Comparison of ENCODE assay signal across 7 mouse cellular contexts in the genomic region with DNA sequence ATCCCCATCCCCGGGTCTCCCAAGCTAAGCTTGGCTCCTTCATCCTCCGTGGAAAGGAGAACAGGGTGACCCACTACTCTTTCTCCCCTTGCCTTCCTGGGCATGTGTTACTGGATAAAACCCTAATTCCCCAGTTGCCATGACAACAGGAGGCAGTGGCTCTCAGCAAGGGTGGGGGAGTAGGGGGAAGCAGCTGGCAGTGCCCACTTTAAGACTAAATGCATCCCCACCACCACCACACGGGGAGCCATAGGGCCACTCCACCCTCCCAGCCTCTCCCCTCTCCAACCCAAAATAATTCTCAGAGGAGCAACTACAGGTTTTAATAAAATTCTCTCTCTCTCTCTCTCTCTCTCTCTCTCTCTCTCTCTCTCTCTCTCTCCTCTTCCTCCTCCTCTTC. TPM values are rescaled to one million over a fixed set of nuclear protein-coding genes. Genes with fewer than 3 reads are reported as not detected.
DNase-seq lines count a peak whose midpoint lies in the region; ATAC-seq lines count a peak whose summit lies in the region.

No protein-coding gene starts in this region.

- no peaks in the 10 kb centered on the region for H3K9me3 ChIP-seq in forebrain, embryonic 16.5 days (ENCODE audit: control insufficient read depth, low read length)
- H3K9me3 ChIP-seq in midbrain, embryonic 16.5 days (replicated peaks; ENCODE audit: control insufficient read depth, low read length, poor library complexity, severe bottlenecking): no peaks in the 10 kb centered on the region

- WGBS in forebrain, embryonic 16.5 days: 8% methylated on average over 3 of the region's 3 CpGs
- WGBS in midbrain, embryonic 16.5 days: 3% methylated on average over 3 of the region's 3 CpGs

- H3K9ac ChIP-seq in forebrain, embryonic 16.5 days (replicated peaks; ENCODE audit: low read depth, low read length): peak overlapping the region; percentile 73
- H3K9ac ChIP-seq in midbrain, embryonic 16.5 days (ENCODE audit: low read depth, low read length): peak overlapping the region; percentile 83

- H3K27ac ChIP-seq in forebrain, embryonic 16.5 days (ENCODE audit: low read length): peak overlapping the region; percentile 98
- peak overlapping the region; percentile 99 for H3K27ac ChIP-seq in midbrain, embryonic 16.5 days (ENCODE audit: low read length)

- H3K4me2 ChIP-seq in forebrain, embryonic 16.5 days (ENCODE audit: low read length): peak overlapping the region; percentile 86
- peak overlapping the region; percentile 64 for H3K4me2 ChIP-seq in midbrain, embryonic 16.5 days (ENCODE audit: low read length)

- H3K4me3 ChIP-seq in forebrain, embryonic 16.5 days (replicated peaks; ENCODE audit: low read length): peak overlapping the region; percentile 58
- H3K4me3 ChIP-seq in midbrain, embryonic 16.5 days (ENCODE audit: low read depth, low read length): peak overlapping the region; percentile 61

- no peak for ATAC-seq in forebrain, embryonic 16.5 days
- ATAC-seq in midbrain, embryonic 16.5 days: no peak

- H3K4me1 ChIP-seq in forebrain, embryonic 16.5 days (replicated peaks; ENCODE audit: control insufficient read depth, insufficient read depth, low read length): peaks cover 44% of the 10 kb centered on the region
- H3K4me1 ChIP-seq in midbrain, embryonic 16.5 days (ENCODE audit: control insufficient read depth, insufficient read depth, low read length): peaks cover 37% of the 10 kb centered on the region

- peaks cover 2% of the 10 kb centered on the region; the same call in 1 of the 2 replicates for H3K36me3 ChIP-seq in forebrain, embryonic 16.5 days (ENCODE audit: control insufficient read depth, insufficient read depth)
- no peaks in the 10 kb centered on the region for H3K36me3 ChIP-seq in midbrain, embryonic 16.5 days (ENCODE audit: control insufficient read depth, insufficient read depth, low read length)

- DNase-seq in 416B (ENCODE audit: low read depth): peak; percentile 32
- peak; percentile 43 for DNase-seq in CD4-positive helper T cell, adult 2 months (ENCODE audit: low read depth, low spot score)
- peak; percentile 70 for DNase-seq in left cerebral cortex, adult 11 months (ENCODE audit: low spot score)
- no peak for DNase-seq in yolk sac, embryonic 10.5 days (ENCODE audit: low spot score)
- no peak for DNase-seq in heart, postnatal 4 days

- H3K27me3 ChIP-seq in forebrain, embryonic 16.5 days (replicated peaks; ENCODE audit: control insufficient read depth, insufficient read depth, low read length): no peaks in the 10 kb centered on the region
- H3K27me3 ChIP-seq in midbrain, embryonic 16.5 days (ENCODE audit: control insufficient read depth, insufficient read depth, low read depth, low read length): no peaks in the 10 kb centered on the region

RNA-seq across cellular contexts. Expression of a gene that starts 2.0 kb away (rescaled TPM):
- polyA plus RNA-seq in forebrain, embryonic 16.5 days (2015; fragmentation: Nextera tagmentation; extraction: Ambion mirVana): 21.0 and 24.1 TPM in 2 replicates
- polyA plus RNA-seq in midbrain, embryonic 16.5 days (2015; fragmentation: Nextera tagmentation; extraction: Ambion mirVana): 31.8 and 39.9 TPM in 2 replicates
- 1 to 10 TPM; 6.1 to 7.3 TPM for total RNA-seq in heart, postnatal 4 days (2021)

RNA-seq across cellular contexts. Expression of a gene that starts 14.8 kb away (rescaled TPM):
- polyA plus RNA-seq in forebrain, embryonic 16.5 days (2015; fragmentation: Nextera tagmentation; extraction: Ambion mirVana): not detected in 2 replicates
- not detected in 2 replicates for polyA plus RNA-seq in midbrain, embryonic 16.5 days (2015; fragmentation: Nextera tagmentation; extraction: Ambion mirVana)
- total RNA-seq in heart, postnatal 4 days (2021): not detected

RNA-seq across cellular contexts. Expression of a gene that starts 21.3 kb away (rescaled TPM):
- polyA plus RNA-seq in forebrain, embryonic 16.5 days (2015; fragmentation: Nextera tagmentation; extraction: Ambion mirVana): not detected in 2 replicates
- polyA plus RNA-seq in midbrain, embryonic 16.5 days (2015; fragmentation: Nextera tagmentation; extraction: Ambion mirVana): not detected in 2 replicates
- not detected for total RNA-seq in heart, postnatal 4 days (2021)

RNA-seq across cellular contexts. Expression of a gene that starts 45.0 kb away (rescaled TPM):
- 0.26 and 0.46 TPM in 2 replicates for polyA plus RNA-seq in forebrain, embryonic 16.5 days (2015; fragmentation: Nextera tagmentation; extraction: Ambion mirVana)
- polyA plus RNA-seq in midbrain, embryonic 16.5 days (2015; fragmentation: Nextera tagmentation; extraction: Ambion mirVana): 0.23 and 0.46 TPM in 2 replicates
- 10 to 100 TPM; 32.3 to 36.2 TPM for total RNA-seq in heart, postnatal 4 days (2021)

RNA-seq across cellular contexts. Expression of a gene that starts 58.1 kb away (rescaled TPM):
- 49.3 and 55.2 TPM in 2 replicates for polyA plus RNA-seq in forebrain, embryonic 16.5 days (2015; fragmentation: Nextera tagmentation; extraction: Ambion mirVana)
- polyA plus RNA-seq in midbrain, embryonic 16.5 days (2015; fragmentation: Nextera tagmentation; extraction: Ambion mirVana): 57.4 and 64.6 TPM in 2 replicates
- total RNA-seq in heart, postnatal 4 days (2021): 1 to 10 TPM; 6.2 to 7.4 TPM

Comparison
In these comparisons a context has a peak if more than half of its experiments do, and no peak if none do; other contexts are left out.
1. DNase-seq: peak in 416B (single experiment), CD4-positive helper T cell, adult 2 months (single experiment) and left cerebral cortex, adult 11 months (single experiment); none in yolk sac, embryonic 10.5 days (single experiment) and heart, postnatal 4 days (single experiment).